Mouse (Mus musculus) frontal cortex, postnatal 10 days (tissue): ENCODE data around the gene Agbl1.
A peak's percentile ranks its signal among the peaks of the same experiment; 100 is the strongest.

Source experiments
- DNase-seq, 2 experiments: peaks; one replicate each; pipeline ENCODE4 v3.0.0; 2022; ENCODE audit warnings: low spot score in 2 of 2, mixed read lengths in 1 of 2

Gene Agbl1

DNA sequence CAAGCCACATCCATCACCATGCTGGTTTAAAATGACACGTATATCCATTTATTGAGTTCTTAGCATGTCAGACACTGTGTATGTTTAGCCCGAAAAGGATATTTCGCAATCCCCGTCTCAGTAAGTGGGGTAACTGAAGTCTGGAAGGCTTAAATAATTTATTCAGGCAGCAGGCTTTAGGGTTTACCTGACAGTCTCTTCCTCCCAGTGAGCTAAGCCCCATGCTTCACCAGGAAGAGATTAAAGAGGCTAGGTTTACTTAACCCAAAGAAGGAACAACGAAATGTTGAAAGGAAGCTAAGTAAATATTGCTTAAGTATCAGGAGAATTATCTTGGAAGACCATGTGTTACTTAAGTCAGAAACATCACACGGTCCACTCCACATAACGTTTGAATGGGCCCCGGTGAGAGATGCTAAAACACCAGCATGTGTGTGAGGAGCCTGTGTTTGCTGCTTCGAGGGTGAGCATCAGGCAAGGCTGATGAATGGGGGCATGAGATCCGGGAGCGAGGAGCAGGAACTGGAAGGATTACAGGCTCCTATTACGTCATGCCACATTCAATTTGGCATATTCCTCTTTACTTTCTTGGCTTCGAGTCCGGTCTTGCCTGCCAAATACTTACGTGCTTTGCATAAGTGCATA lies 162.7 kb downstream of the Agbl1 start:
- no peak for DNase-seq

DNA sequence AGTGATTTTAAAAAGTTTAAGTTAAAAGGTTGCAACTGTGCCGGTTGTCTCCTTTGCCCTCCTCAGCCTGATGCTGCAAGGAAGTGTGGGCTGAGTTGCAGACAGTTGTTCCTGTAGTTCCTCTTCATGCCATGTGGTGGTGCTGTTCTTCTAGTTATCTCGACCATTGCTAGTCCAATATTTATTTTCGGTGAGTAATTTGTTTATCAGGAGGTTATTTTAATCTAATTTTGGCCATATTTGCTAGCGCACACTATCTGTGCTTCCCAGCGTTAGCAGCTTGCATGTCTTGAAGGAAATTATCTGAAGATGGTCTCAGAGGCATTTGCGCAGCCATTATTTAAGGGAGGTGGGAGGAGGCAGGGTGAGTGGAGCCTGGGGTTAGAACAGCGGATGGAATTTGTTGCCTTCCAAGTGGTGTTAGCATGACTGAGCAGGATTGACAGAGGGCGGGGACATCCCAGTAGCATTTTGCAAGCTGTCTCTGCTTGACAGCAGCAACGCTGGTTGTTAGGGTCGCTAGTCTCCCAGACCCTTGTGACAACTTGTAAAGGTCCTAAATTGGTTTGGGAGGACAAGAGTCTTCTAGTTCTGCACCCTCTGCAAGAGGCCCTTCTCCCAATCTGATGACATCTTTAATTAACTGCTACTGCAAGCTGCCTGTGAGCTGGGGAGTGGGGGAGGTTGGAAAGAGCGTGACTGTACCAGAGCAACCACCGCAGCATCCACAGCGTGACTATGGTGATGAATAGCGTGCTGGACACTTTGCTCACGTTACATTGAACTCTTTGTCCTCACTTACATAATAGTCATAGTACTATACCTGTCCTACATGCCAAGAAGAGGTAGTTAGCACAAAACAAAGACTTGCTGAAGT lies 163.5 kb downstream of the Agbl1 start:
- DNase-seq = peak; percentile 65 to 70

DNA sequence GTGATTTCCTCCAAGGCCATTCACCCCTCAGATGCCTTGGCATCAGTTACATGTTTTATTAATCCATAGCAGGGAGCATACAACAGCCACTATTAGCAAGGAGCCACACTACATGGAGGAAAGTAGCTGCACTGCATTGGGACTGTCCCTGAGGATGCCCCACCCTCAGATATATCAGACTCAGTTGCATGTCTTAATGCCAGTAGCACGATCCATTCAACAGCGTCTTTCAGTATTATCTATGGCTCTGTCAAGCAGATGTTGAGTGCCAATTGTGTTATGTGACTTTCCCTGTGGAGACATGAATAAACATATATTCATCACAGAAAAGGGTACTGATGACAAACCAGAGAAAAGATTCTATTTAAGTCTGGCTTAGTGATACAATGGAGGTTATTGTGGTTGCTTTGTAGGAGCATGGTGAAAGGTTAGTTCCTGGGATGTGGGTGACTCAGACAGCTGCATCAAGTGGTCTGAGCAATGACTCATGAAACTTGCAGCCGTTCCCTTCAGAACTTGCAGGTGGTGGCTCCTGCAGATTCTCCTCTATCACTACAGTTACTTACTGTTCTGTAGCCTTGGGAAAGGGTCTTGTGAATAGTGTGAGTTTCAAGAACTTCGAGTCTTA lies 178.4 kb downstream of the Agbl1 start:
- DNase-seq = no peak

DNA sequence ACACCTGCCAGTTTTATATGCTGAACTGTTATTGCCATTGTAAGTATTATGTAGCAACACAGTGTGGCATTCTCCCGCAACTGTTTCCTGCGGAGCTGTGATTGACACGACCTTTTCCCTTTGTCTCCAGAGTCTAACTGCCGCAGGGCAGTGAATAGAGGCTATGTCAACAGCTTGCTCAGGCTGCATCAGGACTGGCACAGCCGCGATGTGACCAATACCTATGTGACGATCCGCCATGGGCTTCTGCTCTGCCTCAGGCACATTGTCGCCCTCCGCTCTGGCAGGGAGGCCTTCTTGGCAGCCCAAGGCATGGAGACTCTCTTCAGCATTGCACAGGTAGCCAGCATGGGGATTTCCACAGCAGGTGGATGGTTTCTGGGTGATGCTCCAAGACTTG lies 179.3 kb downstream of the Agbl1 start:
- DNase-seq = no peak

DNA sequence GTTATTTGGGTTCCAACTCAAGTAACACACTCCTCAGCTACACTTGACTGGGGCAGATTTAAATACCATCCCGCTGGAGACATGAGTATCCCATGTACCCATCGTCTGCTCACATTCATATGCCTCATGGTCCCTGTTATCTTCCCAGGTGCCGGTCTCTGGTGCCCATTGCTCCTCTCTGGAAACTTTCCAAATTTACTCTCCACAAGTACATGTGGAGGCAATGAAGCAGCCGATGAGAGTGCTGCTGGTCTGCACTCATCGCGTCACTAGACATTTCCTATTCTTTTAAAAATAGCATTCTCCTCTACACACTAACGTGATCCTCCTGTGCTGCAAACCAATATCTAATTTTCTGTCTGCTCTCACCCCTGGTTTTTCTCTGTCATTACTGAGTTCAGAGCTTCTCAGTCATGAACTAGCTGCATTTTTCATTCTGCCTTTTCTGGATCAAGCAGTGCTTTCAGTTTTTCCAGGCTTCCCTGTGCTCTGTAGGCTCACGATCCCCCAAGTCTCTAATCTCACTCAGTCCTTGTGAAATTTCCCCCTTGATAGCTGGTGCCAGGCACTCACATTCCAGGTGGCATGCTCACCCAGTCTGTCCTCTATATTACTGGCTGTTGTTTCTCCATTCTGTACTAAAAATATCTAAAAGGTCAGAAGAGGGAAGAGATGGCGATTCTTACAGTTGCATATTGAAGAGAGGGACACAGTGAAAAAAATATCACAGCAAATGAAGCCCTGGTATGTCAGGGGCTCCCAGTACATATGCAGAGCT lies 180.9 kb downstream of the Agbl1 start:
- no peak for DNase-seq

DNA sequence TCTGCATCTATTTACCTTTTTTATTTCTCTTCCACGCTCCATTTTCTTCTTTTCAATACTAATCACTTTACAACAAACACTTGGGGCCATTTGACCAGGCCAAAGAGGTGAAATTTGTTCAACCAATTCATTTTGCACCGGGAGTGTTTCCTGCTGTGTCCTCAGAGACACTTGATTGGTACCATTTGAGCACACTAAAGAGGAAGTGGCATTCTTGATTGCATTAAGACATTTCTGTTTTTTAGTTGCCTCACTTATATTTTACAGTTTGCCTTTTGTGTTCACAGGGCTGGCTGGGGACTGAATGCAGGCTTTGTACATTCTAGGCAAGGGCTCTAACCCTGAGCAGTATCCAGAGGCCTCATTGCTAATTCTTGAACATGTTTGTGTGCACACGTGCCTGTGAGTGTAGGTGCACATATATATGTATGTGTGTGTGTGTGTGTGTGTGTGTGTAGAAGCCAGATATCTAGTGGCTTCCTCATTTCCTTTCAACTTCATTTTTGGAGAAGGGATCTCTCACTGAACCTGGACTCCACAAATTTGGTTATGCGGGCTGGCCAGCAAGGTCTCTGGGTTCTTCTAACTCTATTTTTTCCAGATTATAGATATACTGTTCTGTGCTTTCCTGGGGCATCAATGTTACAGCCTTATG lies 182.4 kb downstream of the Agbl1 start:
- no peak for DNase-seq

DNA sequence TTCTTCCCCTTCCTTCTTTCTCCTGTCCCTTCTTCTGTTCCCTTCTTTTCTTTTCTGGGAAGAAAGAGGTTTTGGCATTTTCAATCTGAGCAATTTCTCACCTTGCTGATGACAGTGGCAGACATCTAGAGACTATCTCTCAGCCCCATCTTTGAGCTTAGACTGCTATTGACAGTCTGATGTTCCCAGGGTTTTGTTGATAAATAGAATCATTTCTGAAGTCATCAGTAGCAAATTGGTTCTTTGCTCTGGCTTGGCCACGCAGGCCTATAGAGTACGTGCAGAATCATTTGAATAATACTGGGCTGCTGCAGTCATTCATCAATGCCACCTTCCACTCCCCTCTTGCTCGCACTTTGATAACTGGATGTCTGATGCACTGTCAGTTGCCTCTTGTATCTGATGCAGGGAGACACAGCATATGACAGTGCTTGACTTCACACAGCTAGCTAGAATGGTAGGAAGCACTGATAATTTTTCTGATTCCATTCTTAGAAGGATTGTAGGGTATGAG lies 186.5 kb downstream of the Agbl1 start:
- no peak for DNase-seq

DNA sequence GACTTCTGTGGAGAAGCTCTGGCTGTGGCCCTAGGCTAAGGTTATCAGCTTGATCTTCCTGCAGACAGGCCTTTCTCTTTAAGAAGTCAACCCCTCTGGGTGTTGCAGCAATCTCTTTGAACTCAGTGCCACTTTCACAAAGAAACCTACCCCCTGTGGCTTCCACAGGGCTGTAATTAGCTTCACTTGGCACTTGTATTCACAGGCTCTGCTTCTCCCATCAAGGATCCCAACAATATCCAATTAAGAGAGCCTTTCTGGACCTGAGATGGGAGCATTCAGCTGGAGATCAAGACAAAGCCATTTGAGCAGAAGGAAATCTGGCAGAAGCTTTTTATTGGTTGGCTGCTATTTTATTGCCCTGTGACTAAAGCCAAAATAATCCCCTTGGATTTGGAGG lies 208.9 kb downstream of the Agbl1 start:
- peak in 1 of 2 experiments; percentile 6 for DNase-seq

DNA sequence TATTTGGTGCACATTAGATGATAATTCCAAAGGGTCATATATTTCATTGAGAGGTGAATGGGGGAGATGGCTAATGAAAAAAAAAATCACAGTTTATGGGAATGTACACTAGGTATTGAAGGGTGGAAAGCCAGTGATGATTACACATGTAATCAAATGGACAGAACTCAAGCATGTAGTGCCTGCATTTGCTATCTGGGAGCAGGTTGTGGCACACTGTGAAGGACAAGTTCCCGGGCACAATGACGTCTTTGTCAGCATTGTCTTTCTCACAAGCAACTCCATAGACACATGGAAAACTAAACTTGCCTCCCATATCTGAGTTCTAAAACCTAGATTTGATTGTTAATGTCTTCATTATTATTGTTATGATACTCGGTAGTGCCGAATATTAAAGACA lies 209.3 kb downstream of the Agbl1 start:
- no peak for DNase-seq

DNA sequence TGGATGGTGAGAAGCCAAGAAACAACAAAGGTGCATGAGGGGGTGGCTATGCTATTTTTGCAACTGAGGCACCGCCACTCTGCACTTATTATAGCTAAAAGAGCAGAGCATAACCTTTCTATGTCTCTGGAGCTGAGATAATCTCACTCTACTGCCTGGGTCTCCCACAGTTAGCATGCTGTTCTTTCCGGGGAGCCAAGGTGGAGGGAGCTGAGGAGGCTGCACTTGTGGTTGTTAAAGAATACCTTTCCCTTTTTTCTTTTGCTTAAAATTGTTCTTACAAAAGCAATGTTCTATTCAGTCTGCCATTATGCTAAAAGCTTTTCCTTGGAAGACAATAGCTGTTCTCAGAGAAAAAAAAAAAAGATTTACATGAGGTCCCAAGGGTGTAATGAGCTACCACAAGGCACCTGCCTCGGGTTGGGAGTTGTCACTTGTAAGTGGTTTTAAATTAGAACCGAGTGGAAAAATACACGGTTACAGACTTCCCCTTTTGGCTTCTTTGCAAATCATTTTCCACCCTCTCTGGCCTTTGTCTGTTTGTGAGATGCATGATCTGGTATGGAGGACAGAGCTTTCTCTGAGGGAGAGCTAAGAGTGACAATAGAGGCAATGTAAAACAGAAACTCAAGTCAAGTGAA lies 232.8 kb downstream of the Agbl1 start:
- DNase-seq = no peak

DNA sequence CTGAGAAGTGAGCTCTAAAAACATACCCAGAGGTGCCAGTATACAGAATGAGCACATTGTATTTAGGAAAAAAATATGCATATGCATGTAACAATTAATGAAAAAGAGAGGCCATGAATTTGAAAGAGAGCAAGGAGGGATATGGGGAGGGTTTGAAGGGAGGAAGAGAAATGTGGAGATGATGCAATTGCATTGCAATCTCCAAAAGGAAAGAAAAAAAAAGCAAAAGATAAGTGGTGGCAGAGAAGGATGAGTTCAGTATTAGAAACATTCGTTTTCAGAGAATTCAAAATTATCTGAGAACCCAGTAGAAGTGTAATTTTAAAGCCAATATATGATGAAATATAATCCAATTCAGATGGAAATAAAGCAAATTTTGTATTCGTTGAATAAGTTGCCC lies 236.7 kb downstream of the Agbl1 start:
- no peak for DNase-seq

DNA sequence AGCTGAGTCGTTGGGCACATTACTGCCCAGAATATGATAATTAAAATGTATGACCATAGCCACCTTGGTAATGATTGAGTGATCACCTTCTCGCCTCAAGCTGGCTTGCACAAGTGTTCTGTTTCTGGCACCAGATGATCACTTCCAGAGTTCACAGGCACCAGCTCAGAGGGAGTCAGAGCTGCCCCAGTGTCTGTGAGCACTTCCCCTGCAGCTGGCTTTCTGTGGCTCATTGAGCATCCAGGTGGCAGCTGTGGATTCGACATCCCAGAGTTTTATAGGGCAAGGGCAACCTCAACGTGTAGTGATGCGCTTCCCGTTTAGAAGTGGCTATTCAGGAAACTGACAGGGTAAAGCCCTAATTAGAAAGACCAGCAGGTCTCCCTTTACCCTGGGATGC lies 244.5 kb downstream of the Agbl1 start:
- DNase-seq = no peak

DNA sequence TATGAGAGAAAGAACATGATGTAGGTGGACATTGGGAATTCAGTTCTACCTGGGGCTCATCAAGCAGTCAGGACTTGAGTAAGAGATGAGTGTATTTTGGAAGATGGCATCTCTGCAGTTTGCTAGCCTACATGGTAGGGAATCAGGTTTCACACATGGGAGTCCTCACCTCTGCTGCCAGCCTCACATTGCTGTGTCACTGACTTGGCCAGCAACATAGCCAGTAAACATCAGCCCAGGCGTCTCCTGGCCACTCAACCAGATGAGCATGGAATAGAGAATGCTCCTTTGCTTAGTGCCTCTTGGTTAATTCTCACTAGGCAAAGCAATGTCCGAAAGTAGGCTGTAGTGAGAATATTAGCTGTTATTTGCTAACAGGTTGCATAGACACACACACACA lies 255.9 kb downstream of the Agbl1 start:
- DNase-seq = no peak

DNA sequence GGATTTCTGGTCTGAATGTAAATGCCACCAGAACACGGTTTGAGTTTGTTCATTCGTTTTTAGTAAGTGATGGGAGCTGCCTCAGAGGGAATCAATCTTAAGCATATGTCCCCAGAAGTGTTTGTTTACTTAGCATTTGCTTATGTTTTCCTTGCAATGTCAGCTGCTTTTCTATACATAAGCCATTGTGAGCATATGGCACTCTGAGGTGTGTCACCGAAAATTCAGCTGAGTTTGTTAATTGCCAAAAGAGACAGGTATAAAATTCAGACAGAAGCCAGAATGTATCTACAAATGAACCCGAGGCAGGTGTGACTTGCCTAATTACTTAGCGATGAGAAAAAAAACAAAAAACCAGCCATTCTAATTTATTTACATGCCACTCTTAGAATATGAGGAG lies 257.8 kb downstream of the Agbl1 start:
- DNase-seq = no peak

DNA sequence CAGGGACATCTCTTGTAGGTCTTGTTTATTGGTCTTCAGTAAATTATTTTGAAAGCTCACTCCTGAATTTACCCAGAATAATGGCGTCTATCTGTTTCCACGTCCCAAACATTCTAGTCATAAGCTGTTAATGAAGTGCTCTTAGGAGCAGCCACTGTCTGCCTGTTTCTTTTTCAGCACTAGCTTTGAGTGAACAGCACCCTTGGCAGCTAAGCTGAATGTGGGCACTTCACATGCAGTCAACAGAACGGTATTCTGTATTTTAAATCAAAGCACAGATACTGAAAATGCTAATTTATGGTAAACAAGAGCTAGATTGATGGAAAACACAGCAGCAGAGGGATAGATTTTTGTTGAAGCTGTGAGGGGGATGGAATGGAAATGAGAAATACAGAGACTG lies 294.6 kb downstream of the Agbl1 start:
- no peak for DNase-seq

DNA sequence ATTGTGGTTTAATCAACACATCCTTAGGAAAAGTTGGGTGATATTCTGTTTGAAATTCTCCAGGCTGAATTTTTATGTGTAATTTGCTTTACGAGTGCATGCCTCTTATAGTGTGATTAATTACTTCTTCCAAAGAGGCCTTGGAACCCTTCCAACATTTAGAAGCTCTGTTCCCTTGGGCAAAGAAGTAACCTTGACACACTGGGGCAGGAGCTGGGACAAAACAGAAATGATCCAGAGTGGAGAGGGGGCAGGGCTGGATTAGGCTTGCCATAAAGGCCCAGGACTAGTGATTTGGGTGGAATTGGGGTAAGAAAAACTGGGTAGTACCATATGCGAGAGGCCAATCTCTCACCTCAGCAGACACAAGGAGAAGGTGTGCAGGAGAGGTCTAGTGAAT lies 316.8 kb downstream of the Agbl1 start:
- DNase-seq = no peak

DNA sequence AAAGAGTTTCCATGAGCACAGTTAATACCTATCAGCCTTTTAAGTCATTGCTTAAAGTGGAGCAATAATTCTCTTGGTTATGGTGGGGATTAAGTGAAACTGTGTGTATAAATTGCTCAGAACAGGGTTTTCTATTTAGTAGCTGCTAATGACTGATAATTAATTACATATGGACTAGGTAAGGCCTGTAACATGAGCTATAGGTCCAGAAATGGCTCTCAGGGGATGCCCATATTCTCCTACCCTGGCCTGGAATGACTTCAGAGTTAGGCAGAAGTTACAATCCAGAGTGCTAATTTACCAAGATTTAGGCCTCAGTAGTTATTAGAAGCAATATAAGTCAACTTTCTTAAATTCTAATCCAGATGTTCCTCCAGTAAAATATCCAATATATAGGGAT lies 317.6 kb downstream of the Agbl1 start:
- DNase-seq = no peak

DNA sequence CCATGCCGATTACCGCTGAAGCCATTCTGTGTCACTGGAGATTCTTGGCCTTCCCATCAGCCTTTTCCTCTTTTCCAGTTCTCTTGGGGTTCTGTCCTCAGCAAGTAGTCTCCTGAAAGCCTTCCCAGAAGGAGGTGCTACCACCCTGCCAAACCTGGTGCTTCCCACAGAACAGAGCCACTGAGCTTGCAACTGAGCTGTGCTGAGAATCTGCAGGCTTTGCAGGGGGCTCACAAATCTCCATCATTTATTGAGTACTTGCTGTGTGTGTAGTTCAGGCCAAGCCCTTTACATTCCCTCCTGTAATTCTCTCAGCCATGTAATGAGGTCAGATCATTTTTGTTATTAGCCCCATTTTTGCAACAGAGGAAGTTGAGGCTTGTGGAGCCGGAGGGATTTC lies 322.2 kb downstream of the Agbl1 start:
- DNase-seq = no peak

DNA sequence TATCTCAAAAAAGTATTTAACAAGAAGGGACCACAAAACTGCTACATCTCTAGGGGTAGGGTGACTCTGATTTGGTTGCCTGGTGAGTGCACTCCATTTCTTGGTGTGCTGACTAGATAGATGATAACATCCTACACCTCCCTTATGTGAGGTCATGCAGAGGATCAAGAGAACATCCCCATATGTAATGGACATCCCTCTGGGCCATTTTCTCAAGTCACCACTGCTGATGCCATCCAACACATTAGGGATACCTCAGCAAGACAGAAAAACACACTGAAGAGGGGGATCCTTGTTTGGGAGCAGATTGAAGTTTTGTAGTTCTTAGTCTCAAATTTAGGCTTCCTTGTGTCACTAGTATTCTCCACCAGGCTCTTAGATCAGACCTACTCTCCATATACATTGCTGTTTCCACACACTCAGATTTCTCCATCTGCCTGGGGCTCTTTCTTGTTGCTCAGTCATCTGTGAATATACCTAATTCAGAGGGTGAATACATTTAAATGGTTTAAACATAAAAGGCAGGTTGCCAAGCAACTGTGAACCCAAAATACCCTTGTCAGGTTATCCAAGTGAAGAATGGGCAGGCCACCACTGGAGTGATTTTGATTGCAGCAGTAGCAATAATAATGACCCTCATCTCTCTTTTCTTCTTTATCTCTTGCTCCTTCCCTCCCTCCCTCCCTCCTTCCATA lies 331.0 kb downstream of the Agbl1 start:
- no peak for DNase-seq

DNA sequence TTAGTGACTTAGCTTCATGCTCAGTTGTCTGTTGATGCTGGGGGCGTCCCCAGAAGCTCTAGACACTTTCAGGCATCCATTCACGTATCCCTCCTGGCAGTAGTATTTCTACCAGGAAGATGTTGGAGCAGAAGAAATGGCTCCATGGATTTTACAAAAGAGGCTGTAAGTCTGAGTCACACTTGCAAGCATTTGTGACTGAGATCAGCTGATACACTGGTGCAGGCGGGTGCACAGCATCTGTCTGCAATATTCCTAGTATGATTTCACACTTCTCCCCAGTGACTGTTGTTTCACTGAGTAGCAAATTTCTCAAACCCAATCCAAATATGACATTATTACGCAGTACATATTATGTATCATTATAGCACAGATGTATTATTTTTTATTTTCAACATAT lies 332.8 kb downstream of the Agbl1 start:
- no peak for DNase-seq
